Mouse (Mus musculus): ENCODE results near the gene Adcy2.

GRCm38 (mm10) chr13:68745426-68745825, 253.9 kb downstream of the Adcy2 start:
- TF ChIP-seq FLI1 (IDR thresholded peaks at IDR 0.05; ENCODE audit: low read length) (no peak), GATA1 (IDR thresholded peaks at IDR 0.05; ENCODE audit: borderline replicate concordance, low read length) (no peak)

All from megakaryocyte, embryonic 14.5 days (primary cell).